Mouse (Mus musculus) bone marrow, adult 2 months (tissue): ENCODE results near the gene Bud31. TPM values are rescaled to one million over a fixed set of nuclear protein-coding genes. Genes with fewer than 3 reads are reported as not detected.
"Not testable (repeated sequence)": the region's sequence is repeated elsewhere in the genome, so short reads cannot be mapped to it uniquely, and the experiment has no call there.

ENCODE experiments used
- H3K27ac ChIP-seq: fragments of 200-500 bp; 2 replicates; pipeline ENCODE4 v1.5.1; 2012; ENCODE audit warnings: low read depth, mild to moderate bottlenecking, control low read depth, inconsistent platforms, low read length; ENCODE audit not compliant: control insufficient read depth, poor library complexity, insufficient read depth
- H3K4me1 ChIP-seq: fragments of 200-500 bp; 2 replicates; pipeline ENCODE4 v1.6.1; 2011; ENCODE audit warnings: low read length; ENCODE audit not compliant: control insufficient read depth, insufficient read depth
- H3K4me3 ChIP-seq: fragments of 200-500 bp; replicated peaks from 2 replicates; pipeline ENCODE3; 2011; ENCODE audit warnings: mild to moderate bottlenecking, low read depth, low read length, control low read depth; ENCODE audit not compliant: control insufficient read depth
- CTCF ChIP-seq: fragments of 200-500 bp; IDR thresholded peaks from 2 replicates; pipeline ENCODE4 v1.5.1; 2011; ENCODE audit warnings: low read length, control low read depth; ENCODE audit not compliant: control insufficient read depth, insufficient read depth
- POLR2A ChIP-seq: fragments of 200-500 bp; IDR thresholded peaks from 2 replicates; pipeline ENCODE4 v1.6.1; 2011; ENCODE audit warnings: low read depth, mild to moderate bottlenecking, control low read depth, low read length, borderline replicate concordance; ENCODE audit not compliant: control insufficient read depth
- WGBS: fragments of 180-500 bp; shearing (Covaris S2); methylation state at CpG from one replicate; pipeline ENCODE4 v1.1.7; 2018; 5-methylcytosine and 5-hydroxymethylcytosine counted together
- polyA plus RNA-seq: library from polyadenylated mRNA; stranded (reverse); fragments of >200 nt; gene quantifications from 2 replicates; pipeline ENCODE4 v1.2.4, GENCODE M21; 2011; ENCODE audit warnings: low replicate concordance; ENCODE audit not compliant: missing spikeins, insufficient read depth, insufficient read length

The Bud31 gene
- polyA plus RNA-seq, 1 experiment, result 164 TPM

GRCm38 (mm10) chr5:145118461-145118860, 21.7 kb upstream of the Bud31 start:
- no peak for TF ChIP-seq POLR2A
- TF ChIP-seq CTCF, result no peak
- no peaks in the 10 kb centered on the region; the same call in 1 of the 2 replicates for H3K4me1 ChIP-seq
- 81% methylated on average over 5 of the region's 5 CpGs for WGBS
- no peak overlapping the region for H3K27ac ChIP-seq
- H3K4me3 ChIP-seq, result no peak overlapping the region

GRCm38 (mm10) chr5:145119385-145119784, 20.8 kb upstream of the Bud31 start:
- no peak overlapping the region for H3K4me3 ChIP-seq

GRCm38 (mm10) chr5:145120921-145121320, 19.2 kb upstream of the Bud31 start:
- no peaks in the 10 kb centered on the region; the same call in 1 of the 2 replicates for H3K4me1 ChIP-seq
- TF ChIP-seq CTCF (no peak), POLR2A (no peak)
- no peak overlapping the region for H3K4me3 ChIP-seq
- no peak overlapping the region for H3K27ac ChIP-seq
- WGBS, result 69% methylated on average over 7 of the region's 7 CpGs

More at GRCm38 (mm10) chr5:145119385-145119784, 20.8 kb upstream of the Bud31 start:
- Histone ChIP-seq H3K27ac (no peak overlapping the region), H3K4me1 (no peaks in the 10 kb centered on the region; the same call in 1 of the 2 replicates)
- 90% methylated on average over 2 of the region's 2 CpGs for WGBS
- no peak for TF ChIP-seq POLR2A
- peak; percentile 67 for TF ChIP-seq CTCF

- no peak overlapping the region for H3K27ac ChIP-seq
- 94% methylated on average over 19 of the region's 19 CpGs for WGBS
- TF ChIP-seq CTCF (no peak), POLR2A (no peak)
- H3K4me3 ChIP-seq, result no peak overlapping the region
- H3K4me1 ChIP-seq, result no peaks in the 10 kb centered on the region; the same call in 1 of the 2 replicates
Measured at GRCm38 (mm10) chr5:145123396-145123795, 16.8 kb upstream of the Bud31 start.

GRCm38 (mm10) chr5:145126580-145126979, 13.6 kb upstream of the Bud31 start:
- Histone ChIP-seq H3K4me3 (no peak overlapping the region), H3K27ac (no peak overlapping the region), H3K4me1 (no peaks in the 10 kb centered on the region)
- 94% methylated on average over 9 of the region's 9 CpGs for WGBS
- no peak for TF ChIP-seq CTCF
- TF ChIP-seq POLR2A, result no peak

- WGBS, result 80% methylated on average over 4 of the region's 4 CpGs
- Histone ChIP-seq H3K4me3 (no peak overlapping the region), H3K27ac (no peak overlapping the region), H3K4me1 (no peaks in the 10 kb centered on the region)
- TF ChIP-seq POLR2A (no peak), CTCF (no peak)
Measured at GRCm38 (mm10) chr5:145129124-145129523, 11.0 kb upstream of the Bud31 start.

GRCm38 (mm10) chr5:145129773-145130172, 10.4 kb upstream of the Bud31 start:
- not testable (repeated sequence) for H3K4me1 ChIP-seq, H3K27ac ChIP-seq
- WGBS, result 81% methylated on average over 4 of the region's 6 CpGs

GRCm38 (mm10) chr5:145130191-145130590, 10.0 kb upstream of the Bud31 start:
- Histone ChIP-seq H3K27ac (no peak overlapping the region), H3K4me3 (no peak overlapping the region), H3K4me1 (no peaks in the 10 kb centered on the region)
- 72% methylated on average over 11 of the region's 11 CpGs for WGBS
- TF ChIP-seq POLR2A, result no peak
- TF ChIP-seq CTCF, result no peak

More at GRCm38 (mm10) chr5:145129773-145130172, 10.4 kb upstream of the Bud31 start:
- not testable (repeated sequence) for H3K4me3 ChIP-seq

GRCm38 (mm10) chr5:145130995-145131394, 9.2 kb upstream of the Bud31 start:
- Histone ChIP-seq H3K27ac (no peak overlapping the region), H3K4me1 (no peaks in the 10 kb centered on the region), H3K4me3 (no peak overlapping the region)
- TF ChIP-seq POLR2A (no peak), CTCF (no peak)
- WGBS, result 73% methylated on average over 3 of the region's 3 CpGs

GRCm38 (mm10) chr5:145133275-145133674, 6.9 kb upstream of the Bud31 start:
- H3K4me3 ChIP-seq, H3K27ac ChIP-seq, H3K4me1 ChIP-seq: not testable (repeated sequence)
- 89% methylated on average over 6 of the region's 6 CpGs for WGBS
